Mouse (Mus musculus): ENCODE data around the gene Thada.

GRCm38 (mm10) chr17:84357776-84358175 is 108.2 kb downstream of the Thada start:
- TF ChIP-seq BHLHE40 (IDR thresholded peaks at IDR 0.05; ENCODE audit: low read depth, low read length) (no peak), MXI1 (IDR thresholded peaks at IDR 0.05; ENCODE audit: low read depth, low read length) (no peak), IRF4 (IDR thresholded peaks at IDR 0.05; ENCODE audit: low read depth, low read length) (no peak), NELFE (IDR thresholded peaks at IDR 0.05; ENCODE audit: low read depth, low read length) (no peak)

All from CH12.LX (cell line).